Mouse (Mus musculus) gonadal fat pad, adult 2 months (tissue): ENCODE data around the gene Gabpb1. TPM values are rescaled to one million over a fixed set of nuclear protein-coding genes. Genes with fewer than 3 reads are reported as not detected.

ENCODE experiments used
- DNase-seq: peaks from one replicate; pipeline ENCODE4 v3.0.0-alpha.2; 2012; ENCODE audit warnings: low read depth
- polyA plus RNA-seq: library from polyadenylated mRNA; depleted of rRNA; stranded (reverse); fragments of >200 nt; gene quantifications from 2 replicates; pipeline ENCODE4 v1.2.3, GENCODE M21; 2012; rRNA removed

Gabpb1 gene
- polyA plus RNA-seq, 1 experiment, result 8.6 TPM

DNA sequence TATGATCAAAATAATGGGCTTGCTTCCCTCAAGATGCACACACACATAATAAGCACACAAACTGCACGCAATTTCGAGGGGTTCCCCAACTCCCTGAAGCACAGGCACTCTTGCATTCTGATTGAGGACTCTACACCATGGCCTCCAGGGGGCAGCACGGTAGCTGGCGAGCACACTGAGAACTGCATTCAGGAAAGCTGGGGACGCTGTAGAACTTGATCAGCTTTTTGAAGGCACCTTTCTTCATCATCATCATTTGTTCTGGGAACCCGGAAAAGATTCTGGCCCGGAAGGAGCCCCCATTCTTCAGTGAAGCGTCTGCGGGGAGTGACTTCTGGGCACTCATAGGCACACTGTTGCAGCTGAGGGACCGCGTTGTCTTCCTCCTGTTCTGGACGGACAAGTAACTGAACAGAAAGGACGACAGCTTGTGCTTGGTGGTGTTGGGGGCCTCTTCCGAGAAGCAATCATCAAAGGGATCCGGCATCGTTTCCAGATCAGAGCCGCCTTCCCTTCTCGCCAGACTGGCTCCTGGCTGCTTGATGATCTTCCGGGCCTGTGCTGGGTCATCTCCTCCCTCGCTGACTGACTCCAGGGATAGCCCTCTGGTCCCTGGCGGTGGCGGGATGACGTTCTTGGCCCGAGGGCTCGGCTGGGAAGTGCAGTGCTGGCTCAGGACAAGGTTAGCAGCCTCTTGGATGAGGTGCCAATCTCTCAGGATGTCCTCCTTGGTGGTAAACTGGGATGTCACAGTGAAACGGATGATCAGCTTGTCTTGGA is 82.1 kb downstream of the Gabpb1 start:
- DNase-seq, result no peak

DNA sequence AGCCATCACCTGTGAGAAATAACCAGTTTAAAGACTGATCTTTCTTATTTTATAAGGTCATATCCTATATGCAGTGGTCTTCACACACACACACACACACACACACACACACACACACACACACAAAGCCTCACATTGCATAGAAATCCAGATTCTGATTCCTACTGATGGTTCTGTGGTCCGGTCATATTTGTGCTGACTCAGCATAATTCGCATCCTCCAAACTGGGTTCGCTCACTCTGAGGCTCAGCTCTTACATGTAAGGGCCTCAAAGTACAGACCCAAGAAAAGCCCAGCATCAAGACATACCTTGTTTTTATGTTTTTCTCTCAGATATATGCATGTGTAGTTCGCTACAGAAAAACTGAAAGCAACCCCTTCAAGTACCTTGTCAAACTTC is 84.8 kb downstream of the Gabpb1 start:
- DNase-seq, result no peak

DNA sequence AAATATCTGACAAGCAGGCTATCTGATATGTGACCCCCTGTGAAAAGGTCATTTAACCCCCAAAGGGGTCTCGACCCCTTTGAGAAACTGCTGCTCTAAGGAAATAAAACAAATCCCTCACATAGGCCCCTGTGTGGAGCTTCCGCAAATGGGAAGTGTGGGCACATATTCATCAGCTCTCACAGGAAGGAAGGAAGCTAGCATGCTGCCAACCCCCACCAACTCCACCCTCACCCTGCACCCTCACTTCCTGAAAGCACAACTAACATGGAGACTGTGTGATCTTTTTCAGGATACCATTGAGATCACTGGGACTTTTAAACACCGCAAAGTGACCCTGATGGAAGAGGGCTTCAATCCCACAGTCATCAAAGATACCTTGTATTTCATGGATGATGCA is 88.7 kb downstream of the Gabpb1 start:
- DNase-seq, result no peak

DNA sequence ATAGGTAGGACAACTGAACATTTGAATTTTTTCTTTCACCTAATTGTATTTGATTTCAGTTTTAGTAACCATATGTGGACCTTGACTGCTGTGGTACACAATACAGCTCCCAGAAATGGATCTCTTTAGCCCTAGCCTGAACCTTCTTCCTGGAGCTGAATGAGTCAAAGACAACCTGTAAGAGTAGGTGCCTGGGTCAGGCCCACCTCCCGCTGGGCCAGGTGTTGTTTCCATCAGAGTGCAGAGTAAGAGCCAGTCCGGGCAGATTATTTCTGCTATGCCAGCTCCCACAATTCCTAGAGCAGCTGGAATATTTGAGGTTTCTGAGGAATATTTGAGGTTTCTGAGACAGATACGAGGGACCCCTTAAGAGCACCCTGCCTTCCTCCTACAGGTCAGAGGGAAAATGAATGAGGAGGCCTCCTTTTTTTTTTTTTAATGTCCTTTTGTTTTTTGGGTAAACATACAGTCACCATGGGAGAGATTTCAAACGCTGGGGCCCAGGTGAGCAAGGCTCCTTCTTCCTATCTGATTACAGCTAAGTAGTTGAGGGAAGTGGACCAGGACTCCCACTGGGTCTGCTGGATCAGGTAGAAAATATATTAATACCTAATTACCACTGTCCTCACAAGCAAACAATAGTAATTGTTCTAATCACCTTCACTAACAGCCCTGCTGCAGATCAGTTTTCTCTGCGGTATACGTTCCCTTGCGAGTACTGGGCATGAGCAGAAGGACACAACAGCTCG is 91.3 kb downstream of the Gabpb1 start:
- no peak for DNase-seq

DNA sequence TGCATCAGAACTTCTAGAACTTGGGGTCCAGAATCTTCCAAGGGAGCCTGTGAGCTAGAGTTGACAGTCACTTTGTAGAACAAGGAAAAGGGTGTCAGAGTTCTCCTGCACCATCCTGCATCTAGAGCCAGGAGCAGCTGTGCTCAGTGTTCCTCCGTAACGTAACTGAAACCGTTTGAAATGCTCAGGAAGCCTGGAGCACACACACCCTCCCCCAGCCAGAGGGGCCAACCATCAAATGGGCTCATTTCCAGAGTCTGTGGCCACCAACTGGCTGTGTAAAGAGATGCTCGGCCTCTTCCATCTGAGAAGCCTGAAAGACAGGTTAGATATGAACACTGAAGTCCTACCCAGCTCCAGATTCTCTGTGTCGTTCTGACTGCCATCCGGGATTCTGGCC is 92.2 kb downstream of the Gabpb1 start:
- no peak for DNase-seq

DNA sequence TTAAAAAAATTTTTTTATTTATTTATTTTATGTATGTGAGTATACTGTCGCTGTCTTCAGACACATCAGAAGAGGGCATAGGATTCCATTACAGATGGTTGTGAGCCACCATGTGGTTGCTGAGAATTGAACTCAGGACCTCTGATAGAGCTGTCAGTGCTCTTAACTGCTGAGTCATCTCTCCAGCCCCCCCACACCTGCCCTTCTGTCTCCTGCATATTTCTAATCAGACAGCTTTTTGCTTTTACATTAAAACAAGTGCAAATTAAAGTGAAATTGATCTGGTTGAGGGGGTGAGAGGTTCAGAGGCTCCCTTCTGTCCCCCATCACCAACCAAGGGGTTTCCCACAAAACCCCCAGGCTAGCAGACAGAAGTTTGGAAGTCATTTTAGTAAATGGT is 96.9 kb downstream of the Gabpb1 start:
- no peak for DNase-seq

Other genes starting within 250 kb of the Gabpb1 start
- gene Atp8b4, start 175.7 kb downstream of the Gabpb1 start, polyA plus RNA-seq, result 0.45 and 0.51 TPM in 2 replicates
- 9.9 and 19.9 TPM in 2 replicates for gene Slc27a2, start 123.9 kb downstream of the Gabpb1 start, polyA plus RNA-seq
- gene Hdc, start 57.0 kb downstream of the Gabpb1 start, polyA plus RNA-seq, result 5.2 and 7.6 TPM in 2 replicates
- gene Usp8, start 31.0 kb upstream of the Gabpb1 start, polyA plus RNA-seq, result 23.1 and 24.6 TPM in 2 replicates
- 1.8 and 3.0 TPM in 2 replicates for gene Usp50, start 107.1 kb upstream of the Gabpb1 start, polyA plus RNA-seq
- gene Trpm7, start 199.9 kb upstream of the Gabpb1 start, polyA plus RNA-seq, result 8.7 and 9.8 TPM in 2 replicates